Mouse (Mus musculus): ENCODE data around the gene Nceh1. TPM values are rescaled to one million over a fixed set of nuclear protein-coding genes. Genes with fewer than 3 reads are reported as not detected.

Nceh1 gene
- polyA plus RNA-seq (2015; fragmentation: Nextera tagmentation; extraction: Ambion mirVana), result 8.6 and 9.3 TPM in 2 replicates

DNA sequence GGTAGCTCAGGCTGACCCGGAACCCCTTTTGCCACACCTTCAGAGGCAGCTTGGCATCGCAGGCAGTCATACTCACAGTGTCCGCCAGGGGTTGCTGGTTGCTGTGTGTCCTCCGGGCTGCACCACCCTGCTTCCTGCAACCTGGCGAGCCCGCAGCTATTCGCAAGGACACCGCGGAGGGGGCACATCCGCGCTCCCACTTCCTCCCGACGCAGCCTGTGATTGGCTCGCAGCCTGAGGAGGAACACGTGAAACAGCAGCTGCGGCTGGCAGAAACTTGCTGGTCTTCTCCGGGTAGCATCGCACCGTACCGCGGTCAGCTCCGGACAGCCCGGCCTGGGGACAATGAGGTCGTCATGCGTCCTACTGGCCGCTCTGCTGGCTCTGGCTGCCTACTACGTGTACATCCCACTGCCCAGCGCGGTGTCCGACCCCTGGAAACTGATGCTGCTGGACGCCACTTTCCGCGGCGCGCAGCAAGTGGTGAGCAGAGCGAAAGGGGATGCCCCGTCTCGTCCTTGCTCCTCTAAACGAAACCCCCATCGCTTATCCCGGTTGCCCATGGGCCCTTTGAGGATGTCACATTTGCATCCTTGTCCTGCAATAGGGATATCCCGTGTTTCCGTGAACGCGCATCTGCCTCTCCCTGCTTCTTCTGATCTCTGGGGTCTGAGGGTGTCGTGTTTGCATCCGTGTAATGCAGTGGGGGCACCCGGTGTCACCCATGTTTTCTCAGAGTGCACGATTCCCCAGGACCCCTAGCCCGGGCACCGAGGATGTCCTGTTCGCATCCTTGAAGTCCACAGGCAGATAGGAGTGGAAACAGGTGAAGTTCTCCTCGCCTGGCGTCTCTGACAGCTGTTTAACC lies at the start of gene Nceh1:
TSS of gene Nceh1 (plus strand) at position 233 of the 868 bp plus-strand sequence.
- H3K4me1 ChIP-seq (replicated peaks), result no peaks in the 10 kb centered on the region; the same call in 1 of the 2 replicates
- H3K4me3 ChIP-seq (replicated peaks), result peak within 1 kb of the TSS; percentile 65
- peak within 1 kb of the TSS; percentile 59 for H3K9ac ChIP-seq
- no peaks in the 10 kb centered on the region for H3K36me3 ChIP-seq
- no peaks in the 10 kb centered on the region for H3K27me3 ChIP-seq (replicated peaks)
- H3K9me3 ChIP-seq, result no peaks in the 10 kb centered on the region
- under 1% methylated on average over 54 of the region's 54 CpGs for WGBS
- peak within 1 kb of the TSS; percentile 48; the same call in 1 of the 2 replicates for H3K27ac ChIP-seq
- ATAC-seq, result peak; percentile 98
- H3K4me2 ChIP-seq (replicated peaks), result peak within 1 kb of the TSS; percentile 96

DNA sequence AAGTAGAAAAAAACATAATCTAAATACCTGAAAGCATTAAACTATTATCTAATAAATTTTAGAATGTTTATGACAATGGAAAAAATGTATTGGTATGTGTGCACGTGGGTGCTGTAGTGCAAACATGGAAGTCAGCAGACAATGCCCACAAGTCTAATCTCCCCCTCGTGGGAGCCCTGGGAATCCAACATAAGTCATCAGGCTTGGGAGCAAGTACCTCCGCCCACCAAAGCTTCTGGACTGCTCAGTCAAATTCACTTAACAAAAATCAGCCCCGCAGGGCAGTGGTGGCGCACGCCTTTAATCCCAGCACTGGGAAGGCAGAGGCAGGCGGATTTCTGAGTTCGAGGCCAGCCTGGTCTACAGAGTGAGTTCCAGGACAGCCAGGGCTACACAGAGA lies 42.7 kb upstream of the Nceh1 start:
- 87% methylated on average over 8 of the region's 8 CpGs for WGBS
- H3K27ac ChIP-seq, result no peak overlapping the region
- H3K27me3 ChIP-seq (replicated peaks), result no peaks in the 10 kb centered on the region
- H3K9me3 ChIP-seq, result no peaks in the 10 kb centered on the region
- H3K4me2 ChIP-seq (replicated peaks), result no peak overlapping the region
- H3K9ac ChIP-seq, result no peak overlapping the region
- no peak overlapping the region for H3K4me3 ChIP-seq (replicated peaks)
- no peaks in the 10 kb centered on the region for H3K4me1 ChIP-seq (replicated peaks)
- peaks cover 37% of the 10 kb centered on the region for H3K36me3 ChIP-seq
- ATAC-seq, result no peak

GRCm38 (mm10) chr3:27143570-27143969 lies 39.2 kb upstream of the Nceh1 start:
- no peaks in the 10 kb centered on the region for H3K27me3 ChIP-seq (replicated peaks)
- ATAC-seq, result peak; percentile 71
- no peaks in the 10 kb centered on the region for H3K4me1 ChIP-seq (replicated peaks)
- no peak overlapping the region for H3K9ac ChIP-seq
- no peak overlapping the region for H3K4me3 ChIP-seq (replicated peaks)
- no peak overlapping the region for H3K4me2 ChIP-seq (replicated peaks)
- H3K9me3 ChIP-seq, result no peaks in the 10 kb centered on the region
- peaks cover 15% of the 10 kb centered on the region; the same call in 1 of the 2 replicates for H3K36me3 ChIP-seq
- no peak overlapping the region for H3K27ac ChIP-seq
- 82% methylated on average over 7 of the region's 7 CpGs for WGBS

GRCm38 (mm10) chr3:27145733-27146132 lies 37.0 kb upstream of the Nceh1 start:
- Histone ChIP-seq H3K36me3 (peaks cover 13% of the 10 kb centered on the region; the same call in 1 of the 2 replicates), H3K4me1 (replicated peaks) (no peaks in the 10 kb centered on the region), H3K4me2 (replicated peaks) (no peak overlapping the region), H3K27ac (no peak overlapping the region), H3K27me3 (replicated peaks) (no peaks in the 10 kb centered on the region), H3K4me3 (replicated peaks) (no peak overlapping the region), H3K9ac (no peak overlapping the region), H3K9me3 (no peaks in the 10 kb centered on the region)
- 92% methylated on average over 7 of the region's 7 CpGs for WGBS
- no peak for ATAC-seq

DNA sequence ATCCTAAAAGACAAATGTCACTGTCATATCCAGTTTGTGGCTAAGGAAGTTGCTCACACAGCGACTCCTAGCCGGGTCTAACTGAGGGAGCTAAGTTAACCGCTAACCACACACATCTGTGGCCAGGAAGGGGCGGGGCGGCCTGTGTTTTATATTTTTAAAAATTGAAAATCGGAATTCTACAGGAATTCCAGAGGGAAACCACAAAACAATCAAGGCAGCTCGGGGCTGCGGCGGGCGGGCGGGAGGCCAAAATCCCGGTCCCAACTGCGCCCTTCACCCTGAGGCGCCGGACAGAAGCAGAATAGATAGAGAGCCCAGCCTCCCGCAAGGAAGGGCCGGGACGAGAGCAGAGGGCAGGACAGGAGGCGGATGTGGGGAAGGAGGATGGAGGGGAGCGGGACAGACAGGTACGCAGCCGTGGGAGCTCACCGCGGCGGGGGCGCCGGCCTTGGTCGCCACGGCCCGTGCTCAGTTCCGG lies 29.5 kb upstream of the Nceh1 start:
- WGBS, result under 1% methylated on average over 31 of the region's 31 CpGs
- Histone ChIP-seq H3K36me3 (0 out of 2 replicates have a peak, but pooled peaks cover 4% of the 10 kb centered on the region), H3K27ac (peak overlapping the region; percentile 82), H3K4me2 (replicated peaks) (peak overlapping the region; percentile 74), H3K4me3 (replicated peaks) (peak overlapping the region; percentile 95), H3K9ac (peak overlapping the region; percentile 75), H3K27me3 (replicated peaks) (no peaks in the 10 kb centered on the region), H3K9me3 (no peaks in the 10 kb centered on the region), H3K4me1 (replicated peaks) (0 out of 2 replicates have a peak, but pooled peaks cover 7% of the 10 kb centered on the region)
- peak; percentile 44 for ATAC-seq

DNA sequence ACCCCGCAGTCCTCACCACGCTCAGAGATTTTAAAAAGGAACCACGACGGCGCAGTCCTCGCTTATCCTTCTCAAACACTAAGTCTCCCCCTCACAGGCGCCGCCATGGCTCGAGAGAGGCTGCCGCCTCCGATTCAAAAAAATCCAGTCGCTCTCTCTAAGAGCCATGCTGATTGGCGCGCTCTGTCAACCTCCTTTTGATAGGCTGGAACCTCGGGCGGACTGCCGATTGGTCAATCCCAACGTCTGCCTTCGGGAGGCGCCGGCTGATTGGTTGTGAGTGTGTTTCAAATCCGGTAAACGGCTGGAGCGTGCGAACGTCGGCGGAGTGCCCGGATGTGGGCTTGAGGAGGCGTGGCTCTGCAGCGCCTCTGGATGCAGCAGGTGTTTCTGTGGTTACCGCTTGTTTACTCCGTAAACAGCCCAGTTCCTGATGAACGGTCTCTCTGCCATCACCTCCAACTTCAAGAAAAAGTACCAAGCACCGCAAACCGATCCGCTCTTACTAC lies 29.0 kb upstream of the Nceh1 start, which contains the start of gene Ect2:
TSS of gene Ect2 (minus strand) at position 178 of the 509 bp plus-strand sequence.
- Histone ChIP-seq H3K4me2 (replicated peaks) (peak within 1 kb of the TSS; percentile 74), H3K9ac (peak within 1 kb of the TSS; percentile 75), H3K27me3 (replicated peaks) (no peaks in the 10 kb centered on the region), H3K9me3 (no peaks in the 10 kb centered on the region), H3K4me1 (replicated peaks) (0 out of 2 replicates have a peak, but pooled peaks cover 7% of the 10 kb centered on the region), H3K27ac (peak within 1 kb of the TSS; percentile 82), H3K4me3 (replicated peaks) (peak within 1 kb of the TSS; percentile 95), H3K36me3 (0 out of 2 replicates have a peak, but pooled peaks cover 4% of the 10 kb centered on the region)
- WGBS, result under 1% methylated on average over 37 of the region's 37 CpGs
- peak; percentile 96 for ATAC-seq

DNA sequence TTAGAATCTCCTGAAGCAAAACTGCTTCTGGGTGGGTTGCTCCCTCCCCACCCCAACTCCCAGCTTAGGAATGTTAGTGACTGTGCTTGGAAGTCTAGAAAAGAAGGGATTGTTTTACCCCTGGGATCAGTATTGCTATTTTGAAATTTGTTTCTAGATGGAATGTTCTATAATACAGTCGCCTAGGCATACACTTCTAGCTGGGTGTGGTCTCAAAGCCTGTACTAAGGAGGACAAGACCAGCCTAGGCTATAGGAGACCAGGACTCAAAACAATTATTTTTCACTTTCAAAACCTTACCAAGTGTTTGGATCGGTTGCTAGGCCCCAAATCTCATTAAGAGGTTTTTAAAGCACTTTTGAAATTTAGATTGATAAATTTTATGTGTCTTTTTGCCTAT lies 28.5 kb upstream of the Nceh1 start:
- H3K27ac ChIP-seq, result peak overlapping the region; percentile 57
- H3K4me2 ChIP-seq (replicated peaks), result peak overlapping the region; percentile 49
- ATAC-seq, result peak; percentile 11; the same call in 1 of the 2 replicates
- no peaks in the 10 kb centered on the region for H3K27me3 ChIP-seq (replicated peaks)
- H3K9me3 ChIP-seq, result no peaks in the 10 kb centered on the region
- 46% methylated on average over 2 of the region's 2 CpGs for WGBS
- peak overlapping the region; percentile 95 for H3K4me3 ChIP-seq (replicated peaks)
- H3K9ac ChIP-seq, result no peak overlapping the region
- 0 out of 2 replicates have a peak, but pooled peaks cover 4% of the 10 kb centered on the region for H3K36me3 ChIP-seq
- H3K4me1 ChIP-seq (replicated peaks), result 0 out of 2 replicates have a peak, but pooled peaks cover 7% of the 10 kb centered on the region

- Histone ChIP-seq H3K9ac (no peak overlapping the region), H3K27ac (peak overlapping the region; percentile 48), H3K9me3 (no peaks in the 10 kb centered on the region), H3K27me3 (replicated peaks) (no peaks in the 10 kb centered on the region), H3K4me2 (replicated peaks) (0 out of 2 replicates have a peak overlapping the region, but pooled peaks have one; percentile 7), H3K4me1 (replicated peaks) (0 out of 2 replicates have a peak, but pooled peaks cover 7% of the 10 kb centered on the region), H3K36me3 (0 out of 2 replicates have a peak, but pooled peaks cover under 1% of the 10 kb centered on the region), H3K4me3 (replicated peaks) (no peak overlapping the region)
- ATAC-seq, result peak; percentile 46
- WGBS, result 19% methylated on average over 6 of the region's 6 CpGs
These were observed 27.5 kb upstream of the Nceh1 start for GRCm38 (mm10) chr3:27155051-27155855.

- Histone ChIP-seq H3K9me3 (no peaks in the 10 kb centered on the region), H3K9ac (no peak overlapping the region), H3K4me3 (replicated peaks) (no peak overlapping the region), H3K4me2 (replicated peaks) (no peak overlapping the region), H3K36me3 (no peaks in the 10 kb centered on the region), H3K27me3 (replicated peaks) (no peaks in the 10 kb centered on the region), H3K4me1 (replicated peaks) (0 out of 2 replicates have a peak, but pooled peaks cover 7% of the 10 kb centered on the region), H3K27ac (peak overlapping the region; percentile 80)
- WGBS, result 45% methylated on average over 9 of the region's 9 CpGs
- peak; percentile 51 for ATAC-seq
These were observed 26.7 kb upstream of the Nceh1 start for GRCm38 (mm10) chr3:27155856-27156593.

DNA sequence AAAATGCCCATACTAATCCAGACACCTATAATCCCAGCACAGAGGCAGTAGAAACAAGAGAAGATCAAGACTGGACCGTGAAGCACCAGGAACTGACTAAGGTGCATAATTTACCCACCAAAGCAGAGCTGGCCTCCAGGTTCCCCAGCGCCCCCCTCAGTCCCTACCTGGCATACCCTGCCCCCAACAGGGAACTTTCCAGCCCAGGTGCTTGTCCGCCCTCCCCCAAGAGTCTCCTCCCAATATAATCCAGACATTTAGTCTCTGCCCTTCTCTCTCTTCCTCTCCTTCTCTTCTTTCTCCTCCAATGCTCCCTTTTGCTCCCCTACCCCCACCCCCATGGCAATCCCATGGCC lies 26.2 kb upstream of the Nceh1 start:
- H3K36me3 ChIP-seq, result no peaks in the 10 kb centered on the region
- peak overlapping the region; percentile 80 for H3K27ac ChIP-seq
- no peaks in the 10 kb centered on the region for H3K9me3 ChIP-seq
- H3K4me1 ChIP-seq (replicated peaks), result 0 out of 2 replicates have a peak, but pooled peaks cover 7% of the 10 kb centered on the region
- no peak for ATAC-seq
- 51% methylated on average over 3 of the region's 3 CpGs for WGBS
- H3K4me3 ChIP-seq (replicated peaks), result no peak overlapping the region
- H3K27me3 ChIP-seq (replicated peaks), result no peaks in the 10 kb centered on the region
- H3K9ac ChIP-seq, result no peak overlapping the region
- H3K4me2 ChIP-seq (replicated peaks), result no peak overlapping the region

DNA sequence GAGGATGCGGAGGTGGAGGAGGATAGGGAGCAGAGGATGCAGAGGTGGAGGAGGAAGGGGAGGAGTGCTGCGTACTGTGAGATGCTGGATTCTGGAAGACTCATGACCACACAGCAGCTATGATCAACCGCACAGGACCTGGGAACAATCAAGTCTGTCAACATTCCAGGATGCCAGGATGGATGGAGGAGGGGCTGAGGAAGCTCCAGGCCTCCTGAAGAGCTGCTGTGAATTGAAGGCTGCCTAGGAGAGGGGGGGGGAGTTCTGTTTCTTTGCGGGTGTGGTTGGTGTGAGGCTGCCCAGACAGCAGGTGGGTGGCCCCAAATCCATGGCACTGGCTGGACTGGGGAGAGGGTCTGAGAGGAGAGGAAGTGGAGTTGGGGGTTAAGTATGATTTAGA lies 23.9 kb upstream of the Nceh1 start:
- H3K4me1 ChIP-seq (replicated peaks), result 0 out of 2 replicates have a peak, but pooled peaks cover 3% of the 10 kb centered on the region
- no peak overlapping the region for H3K27ac ChIP-seq
- H3K9ac ChIP-seq, result no peak overlapping the region
- WGBS, result 32% methylated on average over 4 of the region's 4 CpGs
- ATAC-seq, result no peak
- no peaks in the 10 kb centered on the region for H3K9me3 ChIP-seq
- H3K4me2 ChIP-seq (replicated peaks), result no peak overlapping the region
- H3K27me3 ChIP-seq (replicated peaks), result no peaks in the 10 kb centered on the region
- H3K36me3 ChIP-seq, result no peaks in the 10 kb centered on the region
- no peak overlapping the region for H3K4me3 ChIP-seq (replicated peaks)
